Mouse (Mus musculus) liver, postnatal 0 days (tissue): ENCODE measurements around the gene Acy3. TPM values are rescaled to one million over a fixed set of nuclear protein-coding genes. Genes with fewer than 3 reads are reported as not detected.
"Not testable (repeated sequence)": the region's sequence is repeated elsewhere in the genome, so short reads cannot be mapped to it uniquely, and the experiment has no call there.

ENCODE experiments used
- ATAC-seq: fragments of 200-750 bp; cut with Nextera tagmentation; 2 replicates; pipeline ENCODE4 v1.8.0; 2017; ENCODE audit warnings: mild to moderate bottlenecking, moderate library complexity
- DNase-seq: peaks from one replicate; pipeline ENCODE4 v3.0.0-alpha.2; 2016
- H3K27ac ChIP-seq: fragments of 300-500 bp; sonication (generic); 2 replicates; pipeline ENCODE4 v1.5.1; 2014; ENCODE audit warnings: antibody characterized with exemption, moderate library complexity, mild to moderate bottlenecking, low read depth
- H3K27me3 ChIP-seq: fragments of 300-500 bp; sonication (generic); 2 replicates; pipeline ENCODE4 v1.6.1; 2014; ENCODE audit warnings: low read length, control low read depth, mixed read lengths; ENCODE audit not compliant: insufficient read depth
- H3K36me3 ChIP-seq: fragments of 300-500 bp; sonication (generic); replicated peaks from 2 replicates; pipeline ENCODE4 v1.6.1; 2014; ENCODE audit warnings: mild to moderate bottlenecking, control low read depth, low read length, moderate library complexity, mixed read lengths; ENCODE audit not compliant: insufficient read depth
- H3K4me1 ChIP-seq: fragments of 300-500 bp; sonication (generic); 2 replicates; pipeline ENCODE4 v1.6.1; 2014; ENCODE audit warnings: antibody characterized with exemption, mild to moderate bottlenecking, control low read depth; ENCODE audit not compliant: insufficient read depth
- H3K4me2 ChIP-seq: fragments of 300-500 bp; sonication (generic); 2 replicates; pipeline ENCODE4 v1.6.1; 2014; ENCODE audit warnings: low read depth, mild to moderate bottlenecking, low read length, moderate library complexity, mixed read lengths
- H3K4me3 ChIP-seq: fragments of 300-500 bp; sonication (generic); 2 replicates; pipeline ENCODE4 v1.5.1; 2014; ENCODE audit warnings: low read depth, low read length
- H3K9ac ChIP-seq: fragments of 300-500 bp; sonication (generic); replicated peaks from 2 replicates; pipeline ENCODE4 v1.6.1; 2014; ENCODE audit warnings: mild to moderate bottlenecking, moderate library complexity
- H3K9me3 ChIP-seq: fragments of 300-500 bp; sonication (generic); 2 replicates; pipeline ENCODE4 v1.6.1; 2016; ENCODE audit warnings: mild to moderate bottlenecking, control low read depth, low read length, mixed read lengths
- CTCF ChIP-seq: sonication (generic); IDR thresholded peaks from 2 replicates; pipeline ENCODE4 v1.5.1; 2016; ENCODE audit warnings: antibody characterized with exemption, low read depth
- EP300 ChIP-seq: IDR thresholded peaks from 2 replicates; pipeline ENCODE4 v1.6.1; 2016; ENCODE audit warnings: antibody characterized with exemption, low read depth, mild to moderate bottlenecking
- WGBS: fragments of 180-500 bp; shearing (Covaris S2); extraction: QIAGEN DNeasy Blood & Tissue Kit; methylation state at CpG from one replicate; pipeline ENCODE4 v1.1.7; 2014; ENCODE audit not compliant: insufficient replicate concordance; 5-methylcytosine and 5-hydroxymethylcytosine counted together
- polyA plus RNA-seq: library from polyadenylated mRNA; unstranded; fragments of >200 nt; fragmentation: Nextera tagmentation; extraction: Ambion mirVana; gene quantifications from 2 replicates; pipeline ENCODE4 v1.2.1, GENCODE M21; 2015

Gene Acy3
- polyA plus RNA-seq, 1 experiment from 2014 or later, result 19.3 TPM

- Histone ChIP-seq H3K27ac (no peak within 1 kb of the TSS), H3K4me3 (no peak within 1 kb of the TSS), H3K4me2 (no peak within 1 kb of the TSS), H3K9me3 (no peaks in the 10 kb centered on the region), H3K27me3 (no peaks in the 10 kb centered on the region), H3K4me1 (no peaks in the 10 kb centered on the region), H3K9ac (no peak within 1 kb of the TSS), H3K36me3 (no peaks in the 10 kb centered on the region)
- no peak for DNase-seq
- 64% methylated on average over 4 of the region's 4 CpGs for WGBS
- no peak for ATAC-seq
- TF ChIP-seq EP300 (no peak), CTCF (no peak)
These were observed 27.9 kb upstream of the Acy3 start, which contains the start of gene Aldh3b3 for GRCm38 (mm10) chr19:3958470-3958869. Gene Aldh3b3 (plus strand): TSS chr19:3958645.

DNA sequence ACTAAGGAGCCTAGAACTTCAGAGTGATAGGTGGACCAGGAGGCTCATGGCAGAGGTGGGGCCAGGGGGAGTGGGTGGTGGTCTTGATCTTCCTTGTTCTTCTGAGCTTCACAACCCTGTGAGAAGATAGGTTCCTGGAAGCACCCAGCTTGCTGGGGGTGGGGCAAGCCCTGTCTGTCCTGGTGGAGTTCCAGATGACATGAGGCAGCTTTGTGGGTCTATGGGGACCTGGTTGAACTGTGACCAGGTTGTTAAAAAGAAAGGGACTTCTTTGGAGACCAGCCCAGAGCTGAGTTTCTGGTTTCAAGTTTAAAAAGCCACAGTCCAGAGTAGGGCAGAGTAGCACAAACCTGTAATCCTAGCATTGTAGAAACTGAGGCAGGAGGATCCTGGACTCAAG is 27.3 kb upstream of the Acy3 start:
- no peak overlapping the region for H3K9ac ChIP-seq
- no peaks in the 10 kb centered on the region for H3K4me1 ChIP-seq
- no peaks in the 10 kb centered on the region for H3K9me3 ChIP-seq
- no peaks in the 10 kb centered on the region for H3K27me3 ChIP-seq
- ATAC-seq, result no peak
- no peak overlapping the region for H3K27ac ChIP-seq
- no peak overlapping the region for H3K4me3 ChIP-seq
- H3K4me2 ChIP-seq, result no peak overlapping the region
- no peaks in the 10 kb centered on the region for H3K36me3 ChIP-seq
- no peak for DNase-seq
- no peak for TF ChIP-seq CTCF
- TF ChIP-seq EP300, result no peak

DNA sequence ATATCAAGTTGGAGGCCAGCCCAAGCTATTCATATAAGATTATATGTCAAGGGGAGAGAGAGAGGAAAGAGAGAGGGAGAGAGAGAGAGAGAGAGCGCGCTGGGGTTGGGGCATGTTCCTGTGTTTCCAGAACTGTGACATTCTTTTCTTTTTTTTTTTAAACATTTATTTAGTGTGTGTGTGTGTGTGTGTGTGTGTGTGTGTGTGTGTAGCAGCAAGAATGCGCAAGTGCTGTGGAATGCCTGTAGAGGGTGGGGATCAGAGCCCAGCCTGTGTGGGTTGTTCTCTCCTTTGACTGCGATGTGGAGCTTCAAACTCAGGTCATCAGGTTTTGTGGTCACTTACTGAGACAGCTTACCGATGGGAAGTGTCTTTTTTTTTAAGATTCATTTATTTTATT is 26.2 kb upstream of the Acy3 start:
- Histone ChIP-seq H3K36me3 (no peaks in the 10 kb centered on the region), H3K4me1 (no peaks in the 10 kb centered on the region), H3K4me2 (no peak overlapping the region), H3K4me3 (no peak overlapping the region), H3K27ac (no peak overlapping the region), H3K9me3 (no peaks in the 10 kb centered on the region), H3K27me3 (no peaks in the 10 kb centered on the region), H3K9ac (no peak overlapping the region)
- ATAC-seq (no peak), DNase-seq (no peak)
- WGBS, result 71% methylated on average over 5 of the region's 5 CpGs
- TF ChIP-seq EP300 (no peak), CTCF (no peak)

DNA sequence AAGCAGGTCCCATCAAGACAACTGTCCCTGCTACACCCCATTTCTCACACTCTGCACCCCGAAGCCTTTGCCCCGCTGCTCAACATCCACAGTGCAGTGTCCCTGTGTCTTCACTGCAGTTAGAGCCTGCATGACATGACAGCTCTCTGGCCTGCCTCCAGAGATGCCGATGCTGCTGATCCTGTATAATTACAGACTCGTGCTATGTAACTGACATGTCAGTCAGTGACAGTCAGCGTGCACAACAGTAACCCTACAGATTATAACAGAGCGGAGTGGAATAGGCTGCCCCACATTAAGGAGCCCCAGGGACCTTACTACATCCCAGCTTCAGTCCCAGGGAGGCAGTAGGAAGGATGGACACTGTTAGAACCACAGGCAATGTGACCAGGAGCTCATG is 24.6 kb upstream of the Acy3 start:
- not testable (repeated sequence) for DNase-seq, H3K27ac ChIP-seq, ATAC-seq, H3K9me3 ChIP-seq, H3K4me1 ChIP-seq, H3K9ac ChIP-seq, H3K36me3 ChIP-seq, H3K4me2 ChIP-seq, H3K27me3 ChIP-seq, H3K4me3 ChIP-seq
- 83% methylated on average over 6 of the region's 6 CpGs for WGBS

DNA sequence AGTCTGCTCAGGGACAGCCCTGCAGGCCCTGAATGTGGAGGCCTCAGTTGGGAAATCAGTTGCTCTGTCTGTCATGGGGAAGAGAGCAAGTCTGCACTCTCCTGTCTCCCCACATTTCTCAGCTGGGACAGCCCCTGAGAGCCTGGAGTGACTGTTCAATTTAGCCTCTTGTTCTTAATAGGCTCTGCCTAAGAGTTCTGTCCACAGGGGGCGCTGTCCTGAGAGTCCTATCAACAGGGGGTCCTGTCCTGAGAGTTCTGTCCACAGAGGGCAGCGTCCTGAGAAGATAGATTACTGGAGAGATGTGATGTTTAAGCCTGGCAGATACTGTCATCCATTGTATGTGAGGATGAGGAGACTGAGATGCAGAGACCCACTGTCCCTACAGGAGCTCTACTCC is 23.9 kb upstream of the Acy3 start:
- 13% methylated on average over 2 of the region's 2 CpGs for WGBS
- ATAC-seq (no peak), DNase-seq (no peak)
- TF ChIP-seq EP300, result no peak
- peak; percentile 45 for TF ChIP-seq CTCF
- H3K27me3 ChIP-seq, result no peaks in the 10 kb centered on the region
- H3K4me3 ChIP-seq, result no peak overlapping the region
- H3K36me3 ChIP-seq, result no peaks in the 10 kb centered on the region
- H3K4me1 ChIP-seq, result no peaks in the 10 kb centered on the region
- H3K9me3 ChIP-seq, result no peaks in the 10 kb centered on the region
- no peak overlapping the region for H3K9ac ChIP-seq
- H3K4me2 ChIP-seq, result no peak overlapping the region
- H3K27ac ChIP-seq, result no peak overlapping the region

- no peak overlapping the region for H3K4me3 ChIP-seq
- H3K27me3 ChIP-seq, result no peaks in the 10 kb centered on the region
- 59% methylated on average over 4 of the region's 4 CpGs for WGBS
- no peaks in the 10 kb centered on the region for H3K36me3 ChIP-seq
- H3K9me3 ChIP-seq, result no peaks in the 10 kb centered on the region
- H3K4me2 ChIP-seq, result no peak overlapping the region
- no peak overlapping the region for H3K9ac ChIP-seq
- no peaks in the 10 kb centered on the region for H3K4me1 ChIP-seq
- H3K27ac ChIP-seq, result no peak overlapping the region
- 0 out of 2 replicates have a peak, but pooled peaks have one; percentile 10 for ATAC-seq
- TF ChIP-seq EP300 (no peak), CTCF (peak; percentile 42)
- DNase-seq, result no peak
These were observed 22.3 kb upstream of the Acy3 start for GRCm38 (mm10) chr19:3964030-3964429.

DNA sequence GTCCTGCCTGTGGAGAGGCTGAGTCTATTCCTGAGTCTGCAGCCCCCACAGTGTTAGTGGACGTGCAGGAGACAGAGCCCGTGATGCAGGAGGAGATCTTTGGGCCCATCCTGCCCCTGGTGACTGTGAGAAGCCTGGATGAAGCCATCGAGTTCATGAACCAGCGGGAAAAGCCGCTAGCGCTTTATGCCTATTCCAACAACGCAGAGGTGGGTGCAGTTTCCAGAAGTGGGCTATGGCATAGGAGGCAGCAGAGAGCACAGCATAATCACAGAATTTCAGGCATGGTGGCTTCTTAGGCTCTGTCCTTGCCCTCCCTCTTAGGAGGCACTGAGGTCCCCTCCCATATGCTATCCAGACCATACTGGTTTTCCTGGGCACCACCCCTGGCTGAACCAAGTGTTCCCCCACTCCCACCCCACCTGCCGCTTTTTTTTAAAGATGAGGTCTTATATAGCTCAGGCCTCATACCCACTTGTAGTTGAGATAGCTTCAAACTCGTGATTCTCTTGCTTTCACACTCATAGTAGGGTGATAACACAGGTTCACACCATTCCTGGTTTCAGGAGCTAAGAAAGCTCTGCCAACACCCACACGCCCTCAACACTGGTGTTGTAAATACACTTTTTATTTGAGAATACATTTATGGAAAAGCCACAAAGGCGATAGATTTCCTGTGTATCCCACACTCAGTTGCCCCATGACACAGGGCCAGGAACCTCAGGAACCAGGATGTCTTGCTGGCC is 19.9 kb upstream of the Acy3 start:
- no peak for ATAC-seq
- peak; percentile 30 for TF ChIP-seq CTCF
- no peak for TF ChIP-seq EP300
- H3K9ac ChIP-seq, result no peak overlapping the region
- no peak overlapping the region for H3K4me2 ChIP-seq
- H3K27me3 ChIP-seq, result no peaks in the 10 kb centered on the region
- H3K27ac ChIP-seq, result no peak overlapping the region
- no peak overlapping the region for H3K4me3 ChIP-seq
- H3K4me1 ChIP-seq, result no peaks in the 10 kb centered on the region
- H3K9me3 ChIP-seq, result no peaks in the 10 kb centered on the region
- no peaks in the 10 kb centered on the region for H3K36me3 ChIP-seq
- no peak for DNase-seq
- 74% methylated on average over 11 of the region's 11 CpGs for WGBS
